Mouse (Mus musculus) right cerebral cortex, postnatal 25 days (tissue): Measurements from ENCODE around the gene Nsun6.

Source experiments
- DNase-seq: peaks from one replicate; pipeline ENCODE4 v3.0.0; 2022

Gene Nsun6

DNA sequence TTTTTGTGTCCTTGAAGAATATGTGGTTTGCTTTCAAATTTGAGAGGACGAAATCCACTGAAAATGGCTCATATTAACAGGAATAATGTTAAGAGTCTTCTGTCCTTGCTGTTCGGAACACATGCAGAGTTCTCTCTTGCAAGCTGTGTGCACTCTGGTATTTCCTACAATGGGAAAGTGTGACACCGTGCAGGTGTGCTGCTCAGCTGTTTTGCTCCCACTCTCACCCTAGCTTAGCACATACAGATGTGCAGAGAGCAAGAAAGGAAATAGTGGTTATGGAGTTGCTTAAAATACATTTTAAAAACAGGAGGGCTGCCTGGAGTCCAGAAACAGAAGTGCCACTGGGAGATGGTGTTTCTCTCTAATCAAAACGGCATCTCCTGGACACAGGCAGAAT lies 65.5 kb downstream of the Nsun6 start:
- no peak for DNase-seq

DNA sequence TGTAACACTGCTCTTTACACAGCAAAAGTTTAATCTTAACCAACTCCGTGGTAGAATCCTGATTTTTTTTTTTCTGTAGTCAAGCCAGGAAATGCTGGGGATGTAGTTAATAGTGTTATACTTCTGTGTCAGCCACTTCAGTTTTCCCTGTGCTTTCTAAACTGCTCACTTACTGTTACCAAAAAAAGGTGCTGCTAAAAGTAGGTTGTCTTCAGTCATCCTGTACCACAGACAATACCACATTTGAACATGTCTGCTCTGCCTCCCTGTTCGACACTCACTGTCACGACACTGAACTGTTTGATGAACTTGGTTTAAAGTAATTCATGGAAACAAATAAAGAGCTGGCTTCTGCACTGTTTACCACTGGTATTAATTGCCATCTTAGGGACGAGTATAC lies 66.4 kb downstream of the Nsun6 start:
- no peak for DNase-seq

DNA sequence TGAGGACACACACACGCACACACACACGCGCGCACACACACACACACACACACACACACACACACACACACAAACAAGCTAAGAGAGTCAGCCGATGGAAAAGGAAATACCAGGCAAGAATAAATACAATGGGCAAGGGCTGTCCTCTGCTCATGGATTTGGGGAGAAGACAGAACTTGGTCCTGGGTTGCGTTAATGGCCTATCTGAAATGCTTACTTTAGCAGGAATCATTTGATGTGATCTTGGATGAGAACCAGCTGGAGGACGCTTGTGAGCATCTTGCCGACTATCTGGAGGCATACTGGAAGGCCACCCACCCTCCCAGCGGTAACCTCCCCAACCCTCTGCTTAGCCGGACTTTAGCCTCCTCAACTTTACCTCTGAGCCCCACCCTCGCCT lies 70.8 kb downstream of the Nsun6 start:
- no peak for DNase-seq

DNA sequence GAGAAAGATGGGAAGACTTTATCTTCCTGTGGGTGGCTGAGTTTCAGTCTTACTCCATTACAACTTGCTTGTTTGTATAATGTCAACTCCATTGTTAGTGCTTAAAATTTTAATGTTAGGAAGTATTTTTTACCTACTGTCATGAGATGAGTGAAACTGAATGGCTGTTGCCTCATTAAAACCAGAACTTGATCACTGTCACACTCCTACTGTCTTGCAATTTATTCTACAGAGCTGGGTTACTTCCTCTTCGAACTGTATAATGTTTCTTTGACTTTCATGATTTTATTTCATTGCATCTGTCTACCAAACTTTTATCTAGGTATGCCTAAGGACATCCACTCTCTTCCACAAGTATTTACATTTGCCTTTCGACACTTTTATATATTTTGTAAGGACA lies 93.4 kb downstream of the Nsun6 start:
- DNase-seq: no peak

DNA sequence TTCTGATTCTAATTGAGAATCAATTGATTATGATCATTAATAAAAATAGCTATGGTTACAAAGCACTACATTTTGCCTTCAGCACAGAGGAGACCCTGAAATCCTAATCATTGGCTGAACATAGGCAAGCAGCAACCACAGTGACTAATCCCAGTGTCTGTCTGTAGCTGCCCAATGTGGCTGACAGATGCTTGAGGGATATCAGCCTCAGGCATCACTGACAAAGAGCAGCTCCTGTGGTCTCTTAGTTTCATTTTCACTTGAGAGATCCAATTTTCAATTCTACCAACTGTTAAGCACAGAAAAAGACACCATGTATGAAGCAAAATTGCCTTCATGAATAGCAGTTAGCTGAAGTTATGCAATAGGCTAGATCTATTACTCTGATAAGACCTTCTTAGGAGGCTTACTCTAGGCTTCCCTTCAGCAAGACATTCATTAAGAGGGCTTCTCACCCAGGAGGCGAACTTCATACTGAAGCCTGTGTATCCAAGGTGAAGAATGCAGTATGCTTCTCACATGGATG lies 93.8 kb downstream of the Nsun6 start:
- no peak for DNase-seq

DNA sequence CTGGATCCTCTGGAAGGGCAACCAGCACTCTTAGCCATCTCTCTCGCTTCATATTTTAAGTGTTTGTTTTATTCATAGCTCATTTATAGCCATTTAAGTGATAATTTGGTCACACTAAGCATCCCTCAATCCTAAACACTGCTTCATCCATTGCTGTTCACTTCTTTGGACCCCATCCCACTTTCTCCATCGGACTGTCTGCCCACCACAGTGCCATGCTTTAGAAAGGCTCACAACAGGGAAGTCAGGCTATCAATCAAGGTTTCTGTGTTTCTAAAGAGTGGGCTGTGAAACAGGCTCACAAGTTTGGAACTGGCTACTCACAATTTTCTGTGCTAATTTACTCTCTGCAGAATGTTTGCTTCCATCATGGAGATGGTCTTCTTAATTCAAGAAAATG lies 101.8 kb downstream of the Nsun6 start:
- no peak for DNase-seq
